Mouse (Mus musculus) liver, postnatal 0 days (tissue): ENCODE measurements around the gene Dennd2c. TPM values are rescaled to one million over a fixed set of nuclear protein-coding genes. Genes with fewer than 3 reads are reported as not detected.
"Not testable (repeated sequence)": the region's sequence is repeated elsewhere in the genome, so short reads cannot be mapped to it uniquely, and the experiment has no call there.

Experiments
- ATAC-seq: fragments of 200-750 bp; cut with Nextera tagmentation; 2 replicates; pipeline ENCODE4 v1.8.0; 2017; ENCODE audit warnings: mild to moderate bottlenecking, moderate library complexity
- DNase-seq: peaks from one replicate; pipeline ENCODE4 v3.0.0-alpha.2; 2016
- H3K27ac ChIP-seq: fragments of 300-500 bp; sonication (generic); 2 replicates; pipeline ENCODE4 v1.5.1; 2014; ENCODE audit warnings: antibody characterized with exemption, moderate library complexity, mild to moderate bottlenecking, low read depth
- H3K27me3 ChIP-seq: fragments of 300-500 bp; sonication (generic); 2 replicates; pipeline ENCODE4 v1.6.1; 2014; ENCODE audit warnings: low read length, control low read depth, mixed read lengths; ENCODE audit not compliant: insufficient read depth
- H3K36me3 ChIP-seq: fragments of 300-500 bp; sonication (generic); replicated peaks from 2 replicates; pipeline ENCODE4 v1.6.1; 2014; ENCODE audit warnings: mild to moderate bottlenecking, control low read depth, low read length, moderate library complexity, mixed read lengths; ENCODE audit not compliant: insufficient read depth
- H3K4me1 ChIP-seq: fragments of 300-500 bp; sonication (generic); 2 replicates; pipeline ENCODE4 v1.6.1; 2014; ENCODE audit warnings: antibody characterized with exemption, mild to moderate bottlenecking, control low read depth; ENCODE audit not compliant: insufficient read depth
- H3K4me2 ChIP-seq: fragments of 300-500 bp; sonication (generic); 2 replicates; pipeline ENCODE4 v1.6.1; 2014; ENCODE audit warnings: low read depth, mild to moderate bottlenecking, low read length, moderate library complexity, mixed read lengths
- H3K4me3 ChIP-seq: fragments of 300-500 bp; sonication (generic); 2 replicates; pipeline ENCODE4 v1.5.1; 2014; ENCODE audit warnings: low read depth, low read length
- H3K9ac ChIP-seq: fragments of 300-500 bp; sonication (generic); replicated peaks from 2 replicates; pipeline ENCODE4 v1.6.1; 2014; ENCODE audit warnings: mild to moderate bottlenecking, moderate library complexity
- H3K9me3 ChIP-seq: fragments of 300-500 bp; sonication (generic); 2 replicates; pipeline ENCODE4 v1.6.1; 2016; ENCODE audit warnings: mild to moderate bottlenecking, control low read depth, low read length, mixed read lengths
- CTCF ChIP-seq: sonication (generic); IDR thresholded peaks from 2 replicates; pipeline ENCODE4 v1.5.1; 2016; ENCODE audit warnings: antibody characterized with exemption, low read depth
- EP300 ChIP-seq: IDR thresholded peaks from 2 replicates; pipeline ENCODE4 v1.6.1; 2016; ENCODE audit warnings: antibody characterized with exemption, low read depth, mild to moderate bottlenecking
- WGBS: fragments of 180-500 bp; shearing (Covaris S2); extraction: QIAGEN DNeasy Blood & Tissue Kit; methylation state at CpG from one replicate; pipeline ENCODE4 v1.1.7; 2014; ENCODE audit not compliant: insufficient replicate concordance; 5-methylcytosine and 5-hydroxymethylcytosine counted together
- polyA plus RNA-seq: library from polyadenylated mRNA; unstranded; fragments of >200 nt; fragmentation: Nextera tagmentation; extraction: Ambion mirVana; gene quantifications from 2 replicates; pipeline ENCODE4 v1.2.1, GENCODE M21; 2015

Dennd2c gene
- polyA plus RNA-seq, 1 experiment from 2014 or later = 2.8 TPM

- 84% methylated on average over 4 of the region's 4 CpGs for WGBS
- ATAC-seq (peak; percentile 80), DNase-seq (no peak)
- no peaks in the 10 kb centered on the region for H3K27me3 ChIP-seq
- H3K9ac ChIP-seq = no peak overlapping the region
- no peak for TF ChIP-seq EP300
- no peak for TF ChIP-seq CTCF
- H3K27ac ChIP-seq = no peak overlapping the region
- no peak overlapping the region for H3K4me2 ChIP-seq
- H3K36me3 ChIP-seq = peaks cover 10% of the 10 kb centered on the region
- H3K4me1 ChIP-seq = peaks cover 24% of the 10 kb centered on the region
- no peaks in the 10 kb centered on the region for H3K9me3 ChIP-seq
- H3K4me3 ChIP-seq = no peak overlapping the region
Observed at GRCm38 (mm10) chr3:103136414-103137077, 34.1 kb downstream of the Dennd2c start.

GRCm38 (mm10) chr3:103139047-103139446 is 36.6 kb downstream of the Dennd2c start:
- WGBS = 48% methylated on average over 8 of the region's 8 CpGs
- peaks cover 24% of the 10 kb centered on the region for H3K4me1 ChIP-seq
- no peak for DNase-seq
- TF ChIP-seq EP300 = no peak
- TF ChIP-seq CTCF = no peak
- H3K27ac ChIP-seq = peak overlapping the region; percentile 46
- H3K9ac ChIP-seq = no peak overlapping the region
- H3K9me3 ChIP-seq = no peaks in the 10 kb centered on the region
- H3K36me3 ChIP-seq = peaks cover 8% of the 10 kb centered on the region; the same call in 1 of the 2 replicates
- no peak overlapping the region; the same call in 1 of the 2 replicates for H3K4me3 ChIP-seq
- peak overlapping the region; percentile 59 for H3K4me2 ChIP-seq
- H3K27me3 ChIP-seq = no peaks in the 10 kb centered on the region
- ATAC-seq = no peak

GRCm38 (mm10) chr3:103140095-103140838 is 37.9 kb downstream of the Dennd2c start:
- Histone ChIP-seq H3K4me1 (peaks cover 24% of the 10 kb centered on the region), H3K4me3 (peak overlapping the region; percentile 14), H3K4me2 (peak overlapping the region; percentile 59), H3K27ac (peak overlapping the region; percentile 46), H3K9ac (peak overlapping the region; percentile 39; the same call in 1 of the 2 replicates)
- not testable (repeated sequence) for H3K36me3 ChIP-seq, H3K9me3 ChIP-seq, H3K27me3 ChIP-seq
- ATAC-seq = peak; percentile 60
- peak; percentile 43 for DNase-seq
- WGBS = 27% methylated on average over 11 of the region's 11 CpGs

DNA sequence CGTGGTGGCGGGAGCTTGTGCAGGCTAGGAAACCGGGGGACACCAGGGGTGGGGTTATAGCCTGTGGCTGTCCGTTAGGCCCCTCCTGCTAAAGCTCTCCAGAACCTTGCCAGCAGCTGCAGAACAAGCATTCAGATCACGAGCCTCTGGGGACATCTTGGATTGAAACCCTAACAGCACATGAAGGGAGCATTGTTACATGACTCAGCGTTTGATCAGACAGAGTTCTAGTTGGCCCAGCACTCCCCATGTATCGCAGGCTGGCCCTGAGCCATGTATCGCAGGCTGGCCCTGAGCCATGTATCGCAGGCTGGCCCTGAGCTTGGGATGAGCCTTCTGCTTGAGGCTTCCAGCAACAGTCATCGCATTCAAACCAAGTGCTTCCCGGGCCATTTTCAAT is 38.9 kb downstream of the Dennd2c start:
- Histone ChIP-seq H3K4me3 (no peak overlapping the region), H3K27ac (0 out of 2 replicates have a peak overlapping the region, but pooled peaks have one; percentile 16), H3K9ac (no peak overlapping the region), H3K4me1 (peaks cover 24% of the 10 kb centered on the region), H3K9me3 (no peaks in the 10 kb centered on the region), H3K36me3 (peaks cover 8% of the 10 kb centered on the region; the same call in 1 of the 2 replicates), H3K27me3 (no peaks in the 10 kb centered on the region), H3K4me2 (0 out of 2 replicates have a peak overlapping the region, but pooled peaks have one; percentile 19)
- WGBS = 77% methylated on average over 11 of the region's 11 CpGs
- DNase-seq (no peak), ATAC-seq (peak; percentile 56)
- no peak for TF ChIP-seq CTCF
- no peak for TF ChIP-seq EP300

GRCm38 (mm10) chr3:103142366-103142765 is 40.0 kb downstream of the Dennd2c start:
- WGBS = 78% methylated on average over 10 of the region's 10 CpGs
- Histone ChIP-seq H3K4me1 (peaks cover 19% of the 10 kb centered on the region), H3K27me3 (no peaks in the 10 kb centered on the region), H3K9me3 (no peaks in the 10 kb centered on the region), H3K9ac (no peak overlapping the region), H3K27ac (no peak overlapping the region), H3K36me3 (peaks cover 1% of the 10 kb centered on the region), H3K4me2 (no peak overlapping the region), H3K4me3 (no peak overlapping the region)
- ATAC-seq (no peak), DNase-seq (no peak)
- no peak for TF ChIP-seq EP300
- no peak for TF ChIP-seq CTCF

DNA sequence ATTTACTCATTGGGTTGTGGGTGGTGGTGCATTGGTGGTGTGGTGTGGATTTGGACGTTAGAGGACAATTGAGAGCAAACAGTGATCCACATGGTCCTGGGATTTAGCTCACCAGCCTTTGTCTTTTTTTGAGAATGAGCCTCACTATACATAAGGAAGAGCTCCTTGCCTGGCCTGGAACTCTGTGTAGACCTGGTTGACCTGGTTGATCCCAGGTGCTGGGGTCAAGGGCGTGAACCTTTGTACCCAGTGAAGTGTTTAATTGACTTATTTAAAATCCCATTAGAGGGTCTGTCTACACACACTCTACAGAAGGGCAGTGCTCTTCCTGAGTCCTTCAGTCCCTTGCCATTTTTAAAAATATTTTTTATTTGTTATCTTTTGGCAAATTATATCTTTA is 42.9 kb downstream of the Dennd2c start:
- no peak overlapping the region for H3K4me3 ChIP-seq
- H3K9me3 ChIP-seq = no peaks in the 10 kb centered on the region
- ATAC-seq (no peak), DNase-seq (no peak)
- H3K27ac ChIP-seq = no peak overlapping the region
- no peak overlapping the region for H3K9ac ChIP-seq
- TF ChIP-seq CTCF = no peak
- no peak for TF ChIP-seq EP300
- H3K4me2 ChIP-seq = no peak overlapping the region
- peaks cover 6% of the 10 kb centered on the region for H3K4me1 ChIP-seq
- WGBS = 85% methylated on average over 2 of the region's 2 CpGs
- no peaks in the 10 kb centered on the region for H3K27me3 ChIP-seq
- H3K36me3 ChIP-seq = no peaks in the 10 kb centered on the region; the same call in none of the 2 replicates
